Mouse (Mus musculus): Measurements from ENCODE around the gene Camk1d.

The Camk1d gene

GRCm38 (mm10) chr2:5485786-5486185 is 228.5 kb downstream of the Camk1d start:
- no peak for DNase-seq (ENCODE audit: low read depth in 1 of 2, low spot score in 2 of 2)

- no peak for DNase-seq (ENCODE audit: low read depth in 1 of 2, low spot score in 2 of 2)
Observed at GRCm38 (mm10) chr2:5479886-5480285, 234.4 kb downstream of the Camk1d start.

GRCm38 (mm10) chr2:5478709-5479108 is 235.6 kb downstream of the Camk1d start:
- DNase-seq (ENCODE audit: low read depth in 1 of 2, low spot score in 2 of 2): no peak

- no peak for DNase-seq (ENCODE audit: low read depth in 1 of 2, low spot score in 2 of 2)
Observed at GRCm38 (mm10) chr2:5478256-5478655, 236.1 kb downstream of the Camk1d start.

GRCm38 (mm10) chr2:5477525-5477924 is 236.8 kb downstream of the Camk1d start:
- no peak for DNase-seq (ENCODE audit: low read depth in 1 of 2, low spot score in 2 of 2)

GRCm38 (mm10) chr2:5469366-5469941 is 244.9 kb downstream of the Camk1d start:
- no peak for DNase-seq (ENCODE audit: low read depth in 1 of 2, low spot score in 2 of 2)

- DNase-seq (ENCODE audit: low read depth in 1 of 2, low spot score in 2 of 2): no peak
Observed at GRCm38 (mm10) chr2:5467537-5467936, 246.8 kb downstream of the Camk1d start.

GRCm38 (mm10) chr2:5458671-5459235 is 255.6 kb downstream of the Camk1d start:
- DNase-seq (ENCODE audit: low read depth in 1 of 2, low spot score in 2 of 2): no peak

GRCm38 (mm10) chr2:5458075-5458494 is 256.2 kb downstream of the Camk1d start:
- DNase-seq (ENCODE audit: low read depth in 1 of 2, low spot score in 2 of 2): no peak

GRCm38 (mm10) chr2:5456108-5456507 is 258.2 kb downstream of the Camk1d start:
- DNase-seq (ENCODE audit: low read depth in 1 of 2, low spot score in 2 of 2): no peak

- no peak for DNase-seq (ENCODE audit: low read depth in 1 of 2, low spot score in 2 of 2)
Observed at GRCm38 (mm10) chr2:5454830-5455229, 259.5 kb downstream of the Camk1d start.

GRCm38 (mm10) chr2:5451654-5452053 is 262.7 kb downstream of the Camk1d start:
- no peak for DNase-seq (ENCODE audit: low read depth in 1 of 2, low spot score in 2 of 2)

GRCm38 (mm10) chr2:5445357-5445756 is 269.0 kb downstream of the Camk1d start:
- no peak for DNase-seq (ENCODE audit: low read depth in 1 of 2, low spot score in 2 of 2)

- no peak for DNase-seq (ENCODE audit: low read depth in 1 of 2, low spot score in 2 of 2)
Observed at GRCm38 (mm10) chr2:5437690-5438089, 276.6 kb downstream of the Camk1d start.

- no peak for DNase-seq (ENCODE audit: low read depth in 1 of 2, low spot score in 2 of 2)
Observed at GRCm38 (mm10) chr2:5435587-5436253, 278.6 kb downstream of the Camk1d start.

GRCm38 (mm10) chr2:5431309-5431708 is 283.0 kb downstream of the Camk1d start:
- DNase-seq (ENCODE audit: low read depth in 1 of 2, low spot score in 2 of 2): no peak

GRCm38 (mm10) chr2:5429921-5430320 is 284.4 kb downstream of the Camk1d start:
- DNase-seq (ENCODE audit: low read depth in 1 of 2, low spot score in 2 of 2): no peak

- no peak for DNase-seq (ENCODE audit: low read depth in 1 of 2, low spot score in 2 of 2)
Observed at GRCm38 (mm10) chr2:5426110-5426509, 288.2 kb downstream of the Camk1d start.

- DNase-seq (ENCODE audit: low read depth in 1 of 2, low spot score in 2 of 2): no peak
Observed at GRCm38 (mm10) chr2:5425612-5426011, 288.7 kb downstream of the Camk1d start.

- no peak for DNase-seq (ENCODE audit: low read depth in 1 of 2, low spot score in 2 of 2)
Observed at GRCm38 (mm10) chr2:5420621-5421196, 293.6 kb downstream of the Camk1d start.

- no peak for DNase-seq (ENCODE audit: low read depth in 1 of 2, low spot score in 2 of 2)
Observed at GRCm38 (mm10) chr2:5418802-5419201, 295.5 kb downstream of the Camk1d start.
